8 mouse cellular contexts compared by ENCODE assay signal in genomic region chr11:118742762-118743161, GRCm38 (mm10).
A peak's percentile ranks its signal among the peaks of the same experiment; 100 is the strongest.
DNase-seq lines count a peak whose midpoint lies in the region; ATAC-seq and TF ChIP-seq lines count a peak whose summit lies in the region.

No protein-coding gene starts in this region.

- H3K27ac ChIP-seq in intestine, embryonic 14.5 days (ENCODE audit: low read depth): no peak overlapping the region
- no peak overlapping the region for H3K27ac ChIP-seq in intestine, embryonic 16.5 days (ENCODE audit: low read length)
- no peak overlapping the region for H3K27ac ChIP-seq in thymus, adult 2 months (ENCODE audit: control insufficient read depth, insufficient read depth, low read length)
- H3K27ac ChIP-seq in cerebellum, adult 2 months (ENCODE audit: insufficient read depth, low read length): no peak overlapping the region
- H3K27ac ChIP-seq in small intestine, adult 2 months (ENCODE audit: insufficient read depth, low read depth, low read length): no peak overlapping the region

- H3K4me2 ChIP-seq in intestine, embryonic 14.5 days (ENCODE audit: low read length): no peak overlapping the region
- no peak overlapping the region for H3K4me2 ChIP-seq in intestine, embryonic 16.5 days (ENCODE audit: low read depth, low read length)

- DNase-seq in intestine, embryonic 14.5 days (ENCODE audit: low spot score): peak; percentile 68
- DNase-seq in thymus, adult 2 months: peak; percentile 39
- no peak for DNase-seq in thymus, adult 18-20 months
- peak; percentile 62 to 65 for DNase-seq in cerebellum, adult 2 months
- peak; percentile 60 for DNase-seq in heart, postnatal 4 days
- no peak for DNase-seq in right cerebral cortex, postnatal 4 days

- TF ChIP-seq CTCF in thymus, adult 2 months (IDR thresholded peaks at IDR 0.05; ENCODE audit: borderline replicate concordance, control insufficient read depth, extremely low read depth, insufficient read depth, low read length, poor library complexity): peak; percentile 12; the same call in 1 of the 2 replicates
- TF ChIP-seq CTCF in cerebellum, adult 2 months (IDR thresholded peaks at IDR 0.05; ENCODE audit: borderline replicate concordance, insufficient read depth, low read depth, low read length): peak; percentile 80
- peak; percentile 66; the same call in 1 of the 2 replicates for TF ChIP-seq CTCF in small intestine, adult 2 months (IDR thresholded peaks at IDR 0.05; ENCODE audit: extremely low read depth, insufficient read length, insufficient replicate concordance, low read depth, low read length)

- no peak overlapping the region for H3K9ac ChIP-seq in intestine, embryonic 14.5 days (ENCODE audit: low read length)
- no peak overlapping the region for H3K9ac ChIP-seq in intestine, embryonic 16.5 days (ENCODE audit: low read depth, low read length)

- no peaks in the 10 kb centered on the region for H3K9me3 ChIP-seq in intestine, embryonic 14.5 days (ENCODE audit: control insufficient read depth, low read length)
- no peaks in the 10 kb centered on the region for H3K9me3 ChIP-seq in intestine, embryonic 16.5 days (ENCODE audit: control insufficient read depth, low read length)

- no peaks in the 10 kb centered on the region for H3K36me3 ChIP-seq in intestine, embryonic 14.5 days (ENCODE audit: control insufficient read depth, insufficient read depth, low read length)
- no peaks in the 10 kb centered on the region for H3K36me3 ChIP-seq in intestine, embryonic 16.5 days (ENCODE audit: control insufficient read depth, insufficient read depth, low read length)
- no peaks in the 10 kb centered on the region for H3K36me3 ChIP-seq in thymus, adult 2 months (ENCODE audit: control insufficient read depth, insufficient read depth, low read length)
- H3K36me3 ChIP-seq in small intestine, adult 2 months (ENCODE audit: control insufficient read depth, insufficient read depth, low read length): no peaks in the 10 kb centered on the region

- H3K27me3 ChIP-seq in intestine, embryonic 14.5 days (replicated peaks; ENCODE audit: control insufficient read depth, insufficient read depth, low read length): peaks cover 27% of the 10 kb centered on the region
- H3K27me3 ChIP-seq in intestine, embryonic 16.5 days (replicated peaks; ENCODE audit: control insufficient read depth, insufficient read depth, low read length): peaks cover 11% of the 10 kb centered on the region
- no peaks in the 10 kb centered on the region; the same call in 1 of the 2 replicates for H3K27me3 ChIP-seq in thymus, adult 2 months (ENCODE audit: control insufficient read depth, insufficient read depth, low read length)
- H3K27me3 ChIP-seq in cerebellum, adult 2 months (ENCODE audit: control insufficient read depth, insufficient read depth, low read length): no peaks in the 10 kb centered on the region
- no peaks in the 10 kb centered on the region for H3K27me3 ChIP-seq in small intestine, adult 2 months (ENCODE audit: control insufficient read depth, insufficient read depth, low read length)

- no peak for TF ChIP-seq POLR2A in thymus, adult 2 months (IDR thresholded peaks at IDR 0.05; ENCODE audit: control insufficient read depth, extremely low read depth, insufficient read depth, low read length, poor library complexity)
- no peak for TF ChIP-seq POLR2A in cerebellum, adult 2 months (IDR thresholded peaks at IDR 0.05; ENCODE audit: borderline replicate concordance, insufficient read depth, low read length)
- TF ChIP-seq POLR2A in small intestine, adult 2 months (IDR thresholded peaks at IDR 0.05; ENCODE audit: low read depth, low read length): no peak

- H3K4me3 ChIP-seq in intestine, embryonic 14.5 days (ENCODE audit: low read depth, low read length): no peak overlapping the region
- no peak overlapping the region for H3K4me3 ChIP-seq in intestine, embryonic 16.5 days (ENCODE audit: low read length)
- H3K4me3 ChIP-seq in thymus, adult 2 months (ENCODE audit: control insufficient read depth, insufficient read depth, low read length): no peak overlapping the region
- H3K4me3 ChIP-seq in cerebellum, adult 2 months (replicated peaks; ENCODE audit: insufficient read depth, low read depth, low read length): no peak overlapping the region
- no peak overlapping the region for H3K4me3 ChIP-seq in small intestine, adult 2 months (ENCODE audit: low read depth, low read length)

- WGBS in intestine, embryonic 14.5 days: 16% methylated on average over 3 of the region's 3 CpGs
- 18% methylated on average over 3 of the region's 3 CpGs for WGBS in intestine, embryonic 16.5 days
- WGBS in thymus, adult 2 months: 18% methylated on average over 3 of the region's 3 CpGs
- 18% methylated on average over 3 of the region's 3 CpGs for WGBS in cerebellum, adult 2 months
- WGBS in small intestine, adult 2 months: 14% methylated on average over 3 of the region's 3 CpGs

- no peak for ATAC-seq in intestine, embryonic 14.5 days (replicated peaks; ENCODE audit: low FRiP score, low TSS enrichment, low read depth)
- ATAC-seq in intestine, embryonic 16.5 days: no peak

- peaks cover 18% of the 10 kb centered on the region for H3K4me1 ChIP-seq in intestine, embryonic 14.5 days (replicated peaks; ENCODE audit: control insufficient read depth, insufficient read depth, low read length)
- peaks cover 10% of the 10 kb centered on the region; the same call in 1 of the 2 replicates for H3K4me1 ChIP-seq in intestine, embryonic 16.5 days (ENCODE audit: control insufficient read depth, insufficient read depth, low read length)
- no peaks in the 10 kb centered on the region for H3K4me1 ChIP-seq in thymus, adult 2 months (replicated peaks; ENCODE audit: control insufficient read depth, insufficient read depth, low read length)
- H3K4me1 ChIP-seq in cerebellum, adult 2 months (ENCODE audit: control insufficient read depth, insufficient read depth, low read length): peaks cover 83% of the 10 kb centered on the region
- no peaks in the 10 kb centered on the region for H3K4me1 ChIP-seq in small intestine, adult 2 months (ENCODE audit: control insufficient read depth, insufficient read depth, insufficient read length, low read length)

Comparison
In these comparisons a context has a peak if more than half of its experiments do, and no peak if none do; other contexts are left out.
1. DNase-seq: peak in intestine, embryonic 14.5 days (single experiment), thymus, adult 2 months (single experiment), cerebellum, adult 2 months (2 of 2) and heart, postnatal 4 days (single experiment); none in thymus, adult 18-20 months (0 of 2) and right cerebral cortex, postnatal 4 days (single experiment).
2. CTCF ChIP-seq: peak in every context shown above with its lines; median percentile 80 in cerebellum, adult 2 months; 66 in small intestine, adult 2 months; 12 in thymus, adult 2 months.